Mouse (Mus musculus): ENCODE data around the gene Rp9.

DNA sequence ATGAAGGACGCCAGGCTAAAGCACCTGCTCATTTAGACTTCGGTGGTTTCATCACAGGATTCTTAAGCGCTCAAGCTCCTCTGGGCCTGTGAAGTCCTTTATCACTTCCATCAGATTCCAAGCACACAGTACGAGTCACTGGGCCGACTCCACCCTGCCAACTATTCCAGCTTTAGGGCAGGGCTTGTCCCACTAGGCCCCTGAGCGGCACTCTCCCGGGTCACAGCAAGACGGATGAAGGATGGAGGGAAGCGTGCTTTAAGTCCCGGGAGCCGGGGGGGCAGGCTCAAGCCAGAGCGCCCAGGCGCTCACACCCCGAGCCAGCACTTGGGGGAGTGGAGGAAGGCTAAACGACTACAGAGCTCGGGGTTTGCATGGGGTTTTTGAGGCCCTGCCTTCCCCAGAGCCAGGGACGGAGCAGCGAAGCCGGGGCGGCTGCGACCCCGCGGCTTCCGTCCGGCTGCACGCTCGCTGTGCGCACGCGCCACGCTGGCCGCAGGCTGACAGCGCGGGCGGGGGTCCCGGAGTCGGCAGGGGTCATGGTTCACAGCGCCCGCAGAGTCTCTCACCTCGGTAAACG, 81.1 kb downstream of the Rp9 start:
- TF ChIP-seq POLR2A (IDR thresholded peaks at IDR 0.05; ENCODE audit: control insufficient read depth, extremely low read depth, insufficient read depth, low read length, poor library complexity) (no peak; the same call in 1 of the 2 replicates), CTCF (IDR thresholded peaks at IDR 0.05; ENCODE audit: borderline replicate concordance, control insufficient read depth, extremely low read depth, insufficient read depth, low read length, poor library complexity) (no peak)

Measured in thymus, adult 2 months (tissue).